Mouse (Mus musculus) G1E (cell line): ENCODE results near the gene Moap1. TPM values are rescaled to one million over a fixed set of nuclear protein-coding genes. Genes with fewer than 3 reads are reported as not detected.

Source experiments
- ATAC-seq: 2 replicates; pipeline ENCODE4 v1.8.0; 2016; ENCODE audit warnings: mild to moderate bottlenecking; ENCODE audit not compliant: insufficient number of reproducible peaks, poor library complexity, low FRiP score, severe bottlenecking; ENCODE audit errors: extremely low read depth
- DNase-seq: peaks from one replicate; pipeline ENCODE4 v3.0.0; 2012; ENCODE audit warnings: low spot score
- H3K27me3 ChIP-seq: 2 replicates; pipeline ENCODE4 v1.6.1; 2012; ENCODE audit warnings: mild to moderate bottlenecking, low read length, inconsistent platforms; ENCODE audit not compliant: insufficient read depth
- H3K36me3 ChIP-seq: replicated peaks from 2 replicates; pipeline ENCODE3; 2012; ENCODE audit warnings: mild to moderate bottlenecking, inconsistent platforms
- H3K4me1 ChIP-seq: 2 replicates; pipeline ENCODE4 v1.6.1; 2012; ENCODE audit warnings: low read depth, low read length, inconsistent platforms, mixed read lengths; ENCODE audit not compliant: insufficient read depth
- H3K4me3 ChIP-seq: 2 replicates; pipeline ENCODE4 v1.5.1; 2012; ENCODE audit warnings: low read depth, mild to moderate bottlenecking, inconsistent platforms, low read length, moderate library complexity, mixed read lengths
- H3K9me3 ChIP-seq: replicated peaks from 2 replicates; pipeline ENCODE4 v1.6.1; 2012; ENCODE audit warnings: inconsistent platforms
- CTCF ChIP-seq: IDR thresholded peaks from 2 replicates; pipeline ENCODE4 v1.5.1; 2012; ENCODE audit warnings: low read depth, low read length, inconsistent platforms, mixed read lengths
- GATA1 ChIP-seq: IDR thresholded peaks from 2 replicates; pipeline ENCODE4 v1.6.1; 2012; ENCODE audit warnings: borderline replicate concordance, low read length, inconsistent platforms, mixed read lengths
- GATA2 ChIP-seq: IDR thresholded peaks from 2 replicates; pipeline ENCODE4 v1.6.1; 2012; ENCODE audit warnings: low read depth, low read length, inconsistent platforms, borderline replicate concordance
- POLR2AphosphoS5 ChIP-seq: IDR thresholded peaks from 2 replicates; pipeline ENCODE4 v1.6.1; 2012; ENCODE audit warnings: low read depth, low read length, inconsistent platforms; ENCODE audit not compliant: insufficient replicate concordance
- TAL1 ChIP-seq: conservative IDR thresholded peaks from 2 replicates; pipeline ENCODE4 v1.6.1; 2012; ENCODE audit warnings: low read depth, low read length, inconsistent platforms, mixed read lengths
- polyA plus RNA-seq: library from polyadenylated mRNA; stranded (reverse); fragments of >175 nt; gene quantifications from 2 replicates; pipeline ENCODE4 v1.2.3, GENCODE M21; 2012
- total RNA-seq, 2 experiments: library from RNA; stranded (forward) in 1 of 2; stranded (reverse) in 1 of 2; fragments of 200-1000 nt in 1 of 2; fragments of >200 nt in 1 of 2; fragmentation: Nextera tagmentation in 1 of 2; gene quantifications; 2 replicates each; pipeline ENCODE4 v1.2.3; 2014 to 2017

The Moap1 gene
- total and polyA plus RNA-seq, 3 experiments = 3.6 to 41.9 (median 22.3) TPM

DNA sequence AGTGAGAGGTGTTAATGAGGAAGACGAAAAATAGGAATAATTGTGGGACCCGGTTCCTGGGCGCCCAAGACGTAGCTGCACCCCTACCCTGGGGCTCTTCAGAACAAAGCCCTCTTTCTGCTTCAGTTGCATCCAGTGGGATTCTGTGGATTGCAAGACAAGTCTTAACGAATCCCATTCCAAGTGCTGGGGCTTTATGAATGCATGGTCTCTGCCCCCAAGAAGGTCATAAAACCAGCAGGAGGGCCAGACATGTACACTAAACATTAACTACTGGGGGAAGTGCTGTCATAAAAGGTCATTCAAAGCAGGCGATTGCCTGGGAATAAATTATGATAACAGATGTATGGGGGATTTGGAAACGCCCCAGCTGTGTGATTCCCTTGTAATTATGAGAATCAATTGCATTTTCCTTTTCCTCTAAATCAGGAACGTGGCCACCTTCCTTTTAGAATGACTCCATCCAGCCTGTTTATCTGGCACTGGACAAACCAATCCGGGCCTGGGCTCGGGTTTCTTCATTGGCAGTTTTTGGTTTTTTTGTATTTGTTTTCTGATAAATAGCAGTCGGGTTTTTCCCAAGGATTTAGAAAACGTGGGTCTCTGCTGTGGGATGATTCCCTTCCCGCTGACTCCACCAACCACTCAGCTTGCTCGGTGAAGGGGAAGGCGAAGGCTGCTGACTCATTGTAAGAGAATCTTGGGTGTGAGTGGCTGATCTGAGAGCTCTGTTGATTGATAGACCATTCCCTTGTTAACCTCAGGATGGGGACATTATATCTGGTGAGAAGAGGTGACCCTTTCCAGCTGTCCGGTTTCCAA, 12.5 kb downstream of the Moap1 start:
- H3K4me3 ChIP-seq = no peak overlapping the region; the same call in 1 of the 2 replicates
- TF ChIP-seq GATA1 = no peak
- TF ChIP-seq CTCF = no peak
- no peak for TF ChIP-seq TAL1
- no peak for TF ChIP-seq POLR2AphosphoS5
- no peak for TF ChIP-seq GATA2
- no peaks in the 10 kb centered on the region; the same call in 1 of the 2 replicates for H3K27me3 ChIP-seq
- no peaks in the 10 kb centered on the region for H3K9me3 ChIP-seq
- no peak for ATAC-seq
- H3K36me3 ChIP-seq = peaks cover 5% of the 10 kb centered on the region
- DNase-seq = no peak
- peaks cover 25% of the 10 kb centered on the region for H3K4me1 ChIP-seq

DNA sequence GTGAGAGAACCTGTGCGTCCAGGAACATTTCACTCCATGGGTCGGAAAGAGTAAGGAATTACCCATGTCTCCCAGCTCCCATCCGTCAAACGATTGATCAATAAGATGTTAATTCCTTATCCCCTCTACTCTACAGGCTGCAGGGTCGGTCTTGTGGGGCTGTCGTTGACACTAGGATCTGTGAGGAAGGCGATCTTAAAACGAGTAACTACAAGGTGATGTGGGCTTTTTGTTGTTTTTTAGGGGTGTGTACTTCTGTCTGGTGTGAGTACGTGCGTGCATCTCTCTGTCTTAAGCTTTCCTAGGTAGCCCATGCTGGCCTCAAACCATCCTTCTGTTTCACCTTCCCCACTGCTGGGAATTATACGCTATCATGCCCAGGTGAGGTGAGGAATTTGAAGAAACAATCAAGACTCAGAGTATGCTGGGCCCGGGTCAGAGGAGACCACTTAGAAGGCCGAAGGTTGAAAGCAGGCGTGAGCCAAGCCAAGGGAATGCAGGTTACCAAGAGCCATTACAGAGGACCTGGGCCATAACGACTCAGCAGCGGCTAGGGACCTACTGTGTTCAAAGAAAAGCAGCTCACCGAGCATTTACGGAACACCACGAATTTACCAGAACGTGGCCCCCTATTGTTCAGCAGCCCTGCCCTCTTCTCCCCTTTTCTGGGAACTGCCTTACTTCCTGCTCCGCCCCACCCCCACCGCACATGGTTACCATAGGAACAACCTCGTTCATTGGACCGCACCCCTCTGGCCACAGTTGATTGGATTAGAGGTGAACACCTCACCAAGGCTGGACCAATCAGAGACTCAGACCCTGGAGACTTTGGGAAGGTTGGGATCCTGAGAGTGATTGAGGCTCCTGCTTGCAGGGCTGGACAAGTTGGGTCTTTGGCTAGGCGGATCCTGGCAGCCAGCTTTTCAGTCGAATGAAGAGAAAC, 13.3 kb downstream of the Moap1 start:
- peak overlapping the region; percentile 5; the same call in 1 of the 2 replicates for H3K4me3 ChIP-seq
- no peaks in the 10 kb centered on the region for H3K9me3 ChIP-seq
- no peak for TF ChIP-seq CTCF
- no peak for TF ChIP-seq POLR2AphosphoS5
- no peak for TF ChIP-seq GATA2
- TF ChIP-seq GATA1 = no peak
- no peak for TF ChIP-seq TAL1
- ATAC-seq = peak; percentile 38; the same call in 1 of the 2 replicates
- H3K27me3 ChIP-seq = no peaks in the 10 kb centered on the region; the same call in 1 of the 2 replicates
- H3K4me1 ChIP-seq = peaks cover 30% of the 10 kb centered on the region
- no peak for DNase-seq
- peaks cover 5% of the 10 kb centered on the region for H3K36me3 ChIP-seq

DNA sequence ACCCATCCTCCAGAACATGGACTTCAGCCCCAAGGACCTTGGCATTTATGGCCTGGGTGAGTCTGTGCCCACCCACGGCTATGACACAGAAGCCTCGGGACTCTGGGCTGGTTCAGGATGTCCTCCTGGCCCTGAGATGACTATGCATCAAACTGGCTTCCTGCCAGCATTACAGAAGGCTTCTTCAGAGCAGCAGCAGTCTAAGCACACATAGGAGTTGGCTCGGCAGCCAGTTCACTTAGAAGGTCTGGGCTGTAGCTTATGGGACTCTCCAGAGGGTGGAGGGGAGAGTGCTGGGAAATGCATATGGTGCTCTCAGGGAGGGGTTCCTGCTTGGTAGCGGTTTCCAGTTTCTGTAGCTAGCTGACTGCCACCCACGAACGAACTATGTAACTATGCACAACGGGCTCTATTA, 17.7 kb downstream of the Moap1 start:
- H3K27me3 ChIP-seq = peaks cover 10% of the 10 kb centered on the region
- ATAC-seq = no peak
- no peak for TF ChIP-seq GATA1
- TF ChIP-seq TAL1 = no peak
- TF ChIP-seq POLR2AphosphoS5 = no peak
- no peak for TF ChIP-seq GATA2
- peaks cover 19% of the 10 kb centered on the region for H3K4me1 ChIP-seq
- H3K9me3 ChIP-seq = no peaks in the 10 kb centered on the region
- no peak for DNase-seq
- H3K4me3 ChIP-seq = no peak overlapping the region
- no peaks in the 10 kb centered on the region for H3K36me3 ChIP-seq

DNA sequence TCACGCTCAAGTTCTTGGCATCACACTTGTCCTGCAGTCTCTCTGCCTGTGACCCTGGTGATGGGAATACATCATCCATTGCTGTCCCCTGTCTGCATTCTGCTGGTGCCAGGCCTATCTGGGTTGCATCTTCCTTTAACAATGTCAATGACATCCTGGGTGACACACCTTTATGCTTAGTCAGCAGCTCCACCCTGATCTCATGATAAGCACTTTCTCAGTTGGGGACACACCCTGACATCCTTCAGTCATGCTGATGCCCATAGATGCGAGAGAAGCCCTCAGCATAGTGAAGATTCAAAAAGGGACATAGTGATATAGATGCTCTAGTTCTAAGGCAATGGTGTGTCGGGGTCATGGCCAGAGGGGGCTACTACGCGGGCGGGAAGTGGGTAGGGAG, 18.3 kb downstream of the Moap1 start:
- no peak for ATAC-seq
- no peak for DNase-seq
- Histone ChIP-seq H3K4me1 (peaks cover 13% of the 10 kb centered on the region), H3K27me3 (peaks cover 11% of the 10 kb centered on the region), H3K4me3 (no peak overlapping the region), H3K36me3 (no peaks in the 10 kb centered on the region), H3K9me3 (no peaks in the 10 kb centered on the region)
- TF ChIP-seq CTCF (no peak), GATA1 (no peak), POLR2AphosphoS5 (no peak), TAL1 (no peak)

DNA sequence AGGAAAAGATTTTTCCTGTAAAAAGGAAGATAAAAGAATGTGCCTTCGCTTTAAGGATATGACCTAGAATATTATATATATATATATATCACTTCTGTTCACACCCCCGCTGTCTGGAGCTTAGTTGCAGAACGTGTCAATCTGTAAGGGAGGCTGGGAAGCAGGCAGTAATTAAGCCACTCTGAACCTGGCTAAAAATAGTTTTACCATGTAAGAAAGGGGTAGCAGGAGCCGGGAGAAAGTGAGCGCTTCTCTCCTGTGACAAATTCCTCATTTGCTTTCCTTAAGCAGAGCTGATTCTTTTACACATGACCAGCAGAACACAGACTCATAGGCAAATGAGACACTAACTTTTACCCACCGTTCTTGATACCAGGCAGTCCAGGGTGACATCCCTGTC, 19.6 kb downstream of the Moap1 start:
- Histone ChIP-seq H3K9me3 (no peaks in the 10 kb centered on the region), H3K4me1 (peaks cover 7% of the 10 kb centered on the region), H3K36me3 (no peaks in the 10 kb centered on the region), H3K4me3 (no peak overlapping the region), H3K27me3 (peaks cover 12% of the 10 kb centered on the region)
- TF ChIP-seq TAL1 = no peak
- TF ChIP-seq CTCF = no peak
- TF ChIP-seq GATA2 = no peak
- TF ChIP-seq GATA1 = no peak
- TF ChIP-seq POLR2AphosphoS5 = no peak
- DNase-seq (no peak), ATAC-seq (no peak)

DNA sequence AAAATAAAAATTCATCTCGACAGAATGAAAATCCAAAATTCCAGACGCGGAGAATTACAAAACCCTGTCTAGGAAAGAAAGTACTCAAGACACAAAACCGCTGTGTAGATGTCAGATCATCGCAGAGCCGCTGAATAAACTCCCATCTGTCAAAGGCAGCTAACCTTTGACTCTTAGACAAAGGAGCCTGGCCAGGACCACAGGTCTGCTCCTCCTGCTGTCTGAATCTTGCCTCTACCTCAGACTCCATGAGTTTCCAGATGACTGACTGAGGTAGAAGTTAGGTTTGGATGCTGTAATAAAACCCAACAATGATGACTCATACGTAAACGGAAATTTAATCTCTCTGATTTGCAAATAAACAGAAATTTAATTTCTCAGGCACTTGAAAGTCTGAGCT, 20.5 kb downstream of the Moap1 start:
- Histone ChIP-seq H3K4me3 (no peak overlapping the region), H3K9me3 (no peaks in the 10 kb centered on the region), H3K36me3 (no peaks in the 10 kb centered on the region), H3K4me1 (peaks cover 7% of the 10 kb centered on the region), H3K27me3 (peaks cover 20% of the 10 kb centered on the region)
- no peak for DNase-seq
- TF ChIP-seq CTCF = no peak
- no peak for ATAC-seq
